Mouse (Mus musculus) thymus, adult 2 months (tissue): ENCODE measurements around the gene Pdlim5.

Source experiments
- CTCF ChIP-seq: fragments of 200-500 bp; IDR thresholded peaks from 2 replicates; pipeline ENCODE4 v1.5.1; 2012; ENCODE audit warnings: mild to moderate bottlenecking, control low read depth, low read length, moderate library complexity, borderline replicate concordance; ENCODE audit not compliant: control insufficient read depth, poor library complexity, insufficient read depth; ENCODE audit errors: extremely low read depth
- POLR2A ChIP-seq: fragments of 200-500 bp; IDR thresholded peaks from 2 replicates; pipeline ENCODE4 v1.6.1; 2012; ENCODE audit warnings: mild to moderate bottlenecking, low read length, control low read depth, moderate library complexity; ENCODE audit not compliant: control insufficient read depth, poor library complexity, insufficient read depth; ENCODE audit errors: extremely low read depth

DNA sequence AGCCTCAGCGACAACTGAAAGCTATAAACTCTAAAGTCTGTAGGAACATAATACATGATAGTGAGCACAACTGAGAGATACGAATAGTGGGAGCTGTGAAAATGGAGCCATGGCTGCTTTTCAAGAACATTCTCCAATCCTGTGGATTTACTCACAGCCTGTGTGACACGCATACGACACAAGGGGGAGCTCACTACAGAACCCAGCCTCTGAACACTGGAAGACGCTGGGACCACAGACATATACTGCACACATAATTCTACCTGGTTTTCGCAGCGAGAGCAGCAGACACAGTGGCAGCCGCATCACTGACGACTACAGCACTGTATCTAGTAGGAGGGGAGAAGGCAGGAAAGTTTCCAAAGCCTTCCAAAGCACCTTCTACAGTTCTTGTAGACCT lies 112.8 kb downstream of the Pdlim5 start:
- no peak for TF ChIP-seq CTCF
- TF ChIP-seq POLR2A: no peak
